In the genomic region with DNA sequence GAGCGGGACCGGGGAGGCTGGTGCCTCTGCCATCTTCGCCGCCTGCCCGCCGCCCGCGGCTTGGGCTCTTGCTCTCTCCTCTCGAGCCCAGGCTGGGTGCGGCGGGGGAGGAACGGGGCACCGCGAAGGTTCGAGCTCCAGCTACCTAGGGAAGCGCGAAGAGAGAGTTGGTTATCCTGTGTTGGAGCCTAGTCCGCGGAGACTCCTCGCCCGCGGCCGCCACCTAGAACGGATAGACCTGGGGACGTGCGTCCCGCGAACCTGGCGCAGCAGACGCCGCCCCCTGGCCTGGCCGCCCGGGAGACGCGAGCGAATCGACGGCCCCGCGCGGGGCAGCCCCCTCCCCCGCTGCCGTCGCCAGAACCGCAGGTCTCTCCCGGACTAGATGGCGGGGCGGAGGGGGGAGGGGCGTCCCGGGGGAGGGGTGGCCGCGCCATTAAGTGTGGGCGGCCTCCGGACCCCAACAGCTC, we compare ENCODE assay signal across 8 mouse cellular contexts. TPM values are rescaled to one million over a fixed set of nuclear protein-coding genes. Genes with fewer than 3 reads are reported as not detected.
DNase-seq lines count a peak whose midpoint lies in the region; ATAC-seq lines count a peak whose summit lies in the region.

No protein-coding gene starts in this region.

- H3K4me3 ChIP-seq in kidney, embryonic 14.5 days (ENCODE audit: low read length) = peak overlapping the region; percentile 74
- H3K4me3 ChIP-seq in liver, embryonic 13.5 days (replicated peaks) = peak overlapping the region; percentile 98
- peak overlapping the region; percentile 80 for H3K4me3 ChIP-seq in neural tube, embryonic 12.5 days

- peak overlapping the region; percentile 98 for H3K27ac ChIP-seq in kidney, embryonic 14.5 days (ENCODE audit: low read depth, low read length)
- H3K27ac ChIP-seq in liver, embryonic 13.5 days = peak overlapping the region; percentile 97
- peak overlapping the region; percentile 92; the same call in 1 of the 2 replicates for H3K27ac ChIP-seq in neural tube, embryonic 12.5 days

- no peak for ATAC-seq in frontal cortex, adult (ENCODE audit: low TSS enrichment)
- no peak for ATAC-seq in kidney, embryonic 14.5 days (ENCODE audit: low FRiP score, low TSS enrichment)
- ATAC-seq in liver, embryonic 13.5 days (ENCODE audit: low read depth) = no peak
- no peak for ATAC-seq in neural tube, embryonic 12.5 days (ENCODE audit: low FRiP score, low read depth)

- peaks cover 3% of the 10 kb centered on the region; the same call in 1 of the 2 replicates for H3K36me3 ChIP-seq in kidney, embryonic 14.5 days (ENCODE audit: control insufficient read depth, insufficient read depth, low read length)
- H3K36me3 ChIP-seq in liver, embryonic 13.5 days = peaks cover 46% of the 10 kb centered on the region
- no peaks in the 10 kb centered on the region for H3K36me3 ChIP-seq in neural tube, embryonic 12.5 days

- no peaks in the 10 kb centered on the region for H3K27me3 ChIP-seq in kidney, embryonic 14.5 days (ENCODE audit: control insufficient read depth, insufficient read depth, low read length)
- no peaks in the 10 kb centered on the region for H3K27me3 ChIP-seq in liver, embryonic 13.5 days
- peaks cover 12% of the 10 kb centered on the region for H3K27me3 ChIP-seq in neural tube, embryonic 12.5 days (replicated peaks)

- H3K4me1 ChIP-seq in kidney, embryonic 14.5 days (ENCODE audit: control insufficient read depth, insufficient read depth, low read length) = peaks cover 29% of the 10 kb centered on the region
- H3K4me1 ChIP-seq in liver, embryonic 13.5 days (replicated peaks) = peaks cover 60% of the 10 kb centered on the region
- H3K4me1 ChIP-seq in neural tube, embryonic 12.5 days = peaks cover 36% of the 10 kb centered on the region

- H3K9ac ChIP-seq in kidney, embryonic 14.5 days (ENCODE audit: low read depth, low read length) = peak overlapping the region; percentile 85
- H3K9ac ChIP-seq in liver, embryonic 13.5 days = peak overlapping the region; percentile 99
- peak overlapping the region; percentile 78 for H3K9ac ChIP-seq in neural tube, embryonic 12.5 days

- no peaks in the 10 kb centered on the region for H3K9me3 ChIP-seq in kidney, embryonic 14.5 days (ENCODE audit: control insufficient read depth, low read length)
- no peaks in the 10 kb centered on the region for H3K9me3 ChIP-seq in liver, embryonic 13.5 days (replicated peaks)
- no peaks in the 10 kb centered on the region for H3K9me3 ChIP-seq in neural tube, embryonic 12.5 days

- under 1% methylated on average over 33 of the region's 54 CpGs for WGBS in kidney, embryonic 14.5 days
- 0% methylated on average over 50 of the region's 54 CpGs for WGBS in liver, embryonic 13.5 days (ENCODE audit: insufficient replicate concordance)
- under 1% methylated on average over 50 of the region's 54 CpGs for WGBS in neural tube, embryonic 12.5 days

- DNase-seq in frontal cortex, postnatal 14 days (ENCODE audit: low spot score in 2 of 2) = peak; percentile 36 to 38
- DNase-seq in cerebellum, postnatal 10 days = peak; percentile 64 to 70
- peak; percentile 27 to 53 for DNase-seq in gastrocnemius, postnatal 36 days
- peak; percentile 63 for DNase-seq in liver, embryonic 13.5 days
- peak; percentile 68 for DNase-seq in thymus, postnatal 0 days (ENCODE audit: low spot score)

- H3K4me2 ChIP-seq in kidney, embryonic 14.5 days (replicated peaks; ENCODE audit: low read depth, low read length) = peak overlapping the region; percentile 90
- H3K4me2 ChIP-seq in liver, embryonic 13.5 days = peak overlapping the region; percentile 100
- peak overlapping the region; percentile 98 for H3K4me2 ChIP-seq in neural tube, embryonic 12.5 days (replicated peaks)

- intact Hi-C loops in gastrocnemius, postnatal 36 days (cut with DNase I) = loop anchor here (2.0 to 5.0 kb wide), 2 partner anchors 23 to 243 kb away; no protein-coding TSS in a partner anchor

RNA-seq across cellular contexts. Expression of a gene that starts 1.1 kb away (rescaled TPM):
- total RNA-seq in gastrocnemius, postnatal 36 days (2021) = 10 to 100 TPM; 25.6 to 31.0 TPM
- polyA plus RNA-seq in kidney, embryonic 14.5 days (2014; fragmentation: Nextera tagmentation; extraction: Ambion mirVana) = 8.2 and 10.2 TPM in 2 replicates
- polyA plus RNA-seq in liver, embryonic 13.5 days (2015; fragmentation: Nextera tagmentation; extraction: Ambion mirVana) = 14.5 and 15.2 TPM in 2 replicates
- 3.4 and 4.3 TPM in 2 replicates for polyA plus RNA-seq in neural tube, embryonic 12.5 days (2016; fragmentation: Nextera tagmentation; extraction: Ambion mirVana)
- 12.1 and 14.0 TPM in 2 replicates for polyA plus RNA-seq in thymus, postnatal 0 days (2015; fragmentation: Nextera tagmentation; extraction: Ambion mirVana)
